Mouse (Mus musculus) central nervous system, embryonic 11.5 days (tissue): ENCODE measurements around the gene Hmgcs1. TPM values are rescaled to one million over a fixed set of nuclear protein-coding genes. Genes with fewer than 3 reads are reported as not detected.

Experiments used
- polyA plus RNA-seq: library from polyadenylated mRNA; depleted of rRNA; stranded (reverse); fragments of >200 nt; gene quantifications from 2 replicates; pipeline ENCODE4 v1.2.3, GENCODE M21; 2012; rRNA removed

The Hmgcs1 gene
- polyA plus RNA-seq = 238 and 252 TPM in 2 replicates

GRCm38 (mm10) chr13:119690039-119690728 is at the start of gene Hmgcs1:
TSS of gene Hmgcs1 (plus strand) at chr13:119690379.

GRCm38 (mm10) chr13:119755681-119756471 is 65.7 kb downstream of the Hmgcs1 start, which contains the start of gene Nim1k:
TSS of gene Nim1k (minus strand) at chr13:119755882.

Other genes starting within 250 kb of the Hmgcs1 start
- gene 4833420G17Rik, start 227.6 kb upstream of the Hmgcs1 start, polyA plus RNA-seq = 79.7 and 99.0 TPM in 2 replicates
- 3.4 and 5.1 TPM in 2 replicates for gene Tmem267, start 202.3 kb upstream of the Hmgcs1 start, polyA plus RNA-seq
- gene 3110070M22Rik, start 202.0 kb upstream of the Hmgcs1 start, polyA plus RNA-seq = 0.25 and 1.2 TPM in 2 replicates
- 0.05 and 0.12 TPM in 2 replicates for gene Ccl28, start 66.6 kb upstream of the Hmgcs1 start, polyA plus RNA-seq
- gene Nim1k, start 65.5 kb downstream of the Hmgcs1 start, polyA plus RNA-seq = 0.94 and 1.2 TPM in 2 replicates
- gene Zfp131, start 100.5 kb downstream of the Hmgcs1 start, polyA plus RNA-seq = 43.6 and 48.0 TPM in 2 replicates
- not detected in 2 replicates for gene AF067063, start 139.8 kb downstream of the Hmgcs1 start, polyA plus RNA-seq
- gene D13Ertd608e, start 145.6 kb downstream of the Hmgcs1 start, polyA plus RNA-seq = not detected in 2 replicates
- gene Tcstv1, start 204.4 kb downstream of the Hmgcs1 start, polyA plus RNA-seq = not detected in 2 replicates
- not detected in 2 replicates for gene Gm21761, start 238.9 kb downstream of the Hmgcs1 start, polyA plus RNA-seq